Mouse (Mus musculus) CH12.LX (cell line): ENCODE data around the gene Cd164. TPM values are rescaled to one million over a fixed set of nuclear protein-coding genes. Genes with fewer than 3 reads are reported as not detected.
A peak's percentile ranks its signal among the peaks of the same experiment; 100 is the strongest.

Source experiments
- DNase-seq: peaks from one replicate; pipeline ENCODE4 v3.0.0-alpha.2; 2013; ENCODE audit errors: extremely low read depth
- H3K27ac ChIP-seq: 2 replicates; pipeline ENCODE4 v1.5.1; 2012; ENCODE audit warnings: low read depth, mild to moderate bottlenecking, control low read depth, moderate library complexity; ENCODE audit not compliant: insufficient read depth
- H3K27me3 ChIP-seq: replicated peaks from 2 replicates; pipeline ENCODE3; 2012; ENCODE audit warnings: inconsistent platforms
- H3K36me3 ChIP-seq, 2 experiments: replicated peaks in 1 of 2; 2 replicates each; pipeline versions ENCODE3 to v1.6.1; 2012; ENCODE audit warnings: inconsistent platforms in 1 of 2, low read length in 1 of 2, mild to moderate bottlenecking in 1 of 2, mixed read lengths in 1 of 2, moderate library complexity in 1 of 2; ENCODE audit not compliant: control insufficient read depth in 1 of 2, insufficient read depth in 1 of 2
- H3K4me1 ChIP-seq, 2 experiments: 2 replicates each; pipeline ENCODE4 v1.6.1; 2012; ENCODE audit warnings: inconsistent platforms in 1 of 2, moderate library complexity in 1 of 2; ENCODE audit not compliant: insufficient read depth in 2 of 2, control insufficient read depth in 1 of 2
- H3K4me2 ChIP-seq: 2 replicates; pipeline ENCODE4 v1.6.1; 2012; ENCODE audit warnings: low read depth, mild to moderate bottlenecking, control low read depth; ENCODE audit not compliant: poor library complexity, insufficient read depth, severe bottlenecking
- H3K4me3 ChIP-seq, 3 experiments: fragments of 150-350 bp in 1 of 3; sonication (generic) in 1 of 3; replicated peaks in 1 of 3; 2 replicates each; pipeline versions ENCODE3 to v1.5.1; 2011 to 2012; ENCODE audit warnings: low read depth in 2 of 3, low read length in 2 of 3, mild to moderate bottlenecking in 2 of 3, moderate library complexity in 2 of 3, control low read depth in 1 of 3, improper control_type of control experiment in 1 of 3, inconsistent platforms in 1 of 3, mixed read lengths in 1 of 3; ENCODE audit not compliant: poor library complexity in 1 of 3
- H3K79me2 ChIP-seq: replicated peaks from 2 replicates; pipeline ENCODE4 v1.6.1; 2012; ENCODE audit warnings: mild to moderate bottlenecking, moderate library complexity; ENCODE audit not compliant: control insufficient read depth, poor library complexity, insufficient read depth, severe bottlenecking; ENCODE audit errors: extremely low read depth
- H3K9ac ChIP-seq: 2 replicates; pipeline ENCODE4 v1.6.1; 2012; ENCODE audit warnings: low read depth, mild to moderate bottlenecking, control low read depth, moderate library complexity; ENCODE audit not compliant: insufficient read depth
- H3K9me3 ChIP-seq: replicated peaks from 2 replicates; pipeline ENCODE3; 2012; ENCODE audit warnings: low read length, inconsistent platforms, mixed read lengths
- BHLHE40 ChIP-seq: IDR thresholded peaks from 2 replicates; pipeline ENCODE4 v1.6.1; 2011; ENCODE audit warnings: mild to moderate bottlenecking, low read depth, low read length, improper control_type of control experiment
- CHD1 ChIP-seq: IDR thresholded peaks from 2 replicates; pipeline ENCODE4 v1.6.1; 2012; ENCODE audit warnings: low read depth, low read length, improper control_type of control experiment, inconsistent platforms
- CHD2 ChIP-seq: IDR thresholded peaks from 2 replicates; pipeline ENCODE4 v1.6.1; 2011; ENCODE audit warnings: low read length, improper control_type of control experiment
- CTCF ChIP-seq, 2 experiments: IDR thresholded peaks in 1 of 2; conservative IDR thresholded peaks in 1 of 2; 2 replicates each; pipeline ENCODE4 v1.5.1; 2011 to 2012; ENCODE audit warnings: low read depth in 2 of 2, low read length in 2 of 2, improper control_type of control experiment in 1 of 2, inconsistent platforms in 1 of 2, mild to moderate bottlenecking in 1 of 2, moderate library complexity in 1 of 2
- E2F4 ChIP-seq: IDR thresholded peaks from 2 replicates; pipeline ENCODE4 v1.6.1; 2011; ENCODE audit warnings: low read depth, low read length, improper control_type of control experiment; ENCODE audit not compliant: insufficient replicate concordance
- ELF1 ChIP-seq: IDR thresholded peaks from 2 replicates; pipeline ENCODE4 v1.6.1; 2014; ENCODE audit warnings: low read depth, mild to moderate bottlenecking, inconsistent platforms, low read length, improper control_type of control experiment
- ETS1 ChIP-seq: conservative IDR thresholded peaks from 2 replicates; pipeline ENCODE4 v1.6.1; 2012; ENCODE audit warnings: low read depth, mild to moderate bottlenecking, inconsistent platforms, low read length, improper control_type of control experiment, moderate library complexity
- GABPA ChIP-seq: IDR thresholded peaks from 2 replicates; pipeline ENCODE4 v1.6.1; 2012; ENCODE audit warnings: low read depth, low read length, improper control_type of control experiment, inconsistent platforms; ENCODE audit not compliant: insufficient replicate concordance
- HCFC1 ChIP-seq: IDR thresholded peaks from 2 replicates; pipeline ENCODE4 v1.6.1; 2012; ENCODE audit warnings: low read depth, mild to moderate bottlenecking, inconsistent platforms, low read length, improper control_type of control experiment
- IRF4 ChIP-seq: IDR thresholded peaks from 2 replicates; pipeline ENCODE4 v1.6.1; 2014; ENCODE audit warnings: low read depth, mild to moderate bottlenecking, inconsistent platforms, low read length, improper control_type of control experiment
- JUN ChIP-seq: IDR thresholded peaks from 2 replicates; pipeline ENCODE4 v1.6.1; 2011; ENCODE audit warnings: low read depth, mild to moderate bottlenecking, low read length, improper control_type of control experiment, moderate library complexity; ENCODE audit not compliant: insufficient read depth
- JUND ChIP-seq: conservative IDR thresholded peaks from 2 replicates; pipeline ENCODE4 v1.6.1; 2011; ENCODE audit warnings: low read depth, low read length, improper control_type of control experiment
- MAFK ChIP-seq: IDR thresholded peaks from 2 replicates; pipeline ENCODE4 v1.6.1; 2011; ENCODE audit warnings: low read length, improper control_type of control experiment; ENCODE audit not compliant: insufficient replicate concordance
- MAX ChIP-seq: IDR thresholded peaks from 2 replicates; pipeline ENCODE4 v1.6.1; 2011; ENCODE audit warnings: low read length, improper control_type of control experiment
- MAZ ChIP-seq: IDR thresholded peaks from 2 replicates; pipeline ENCODE4 v1.6.1; 2012; ENCODE audit warnings: low read depth, mild to moderate bottlenecking, inconsistent platforms, low read length, improper control_type of control experiment, moderate library complexity
- MEF2A ChIP-seq: IDR thresholded peaks from 2 replicates; pipeline ENCODE4 v1.6.1; 2014; ENCODE audit warnings: low read depth, mild to moderate bottlenecking, inconsistent platforms, low read length, improper control_type of control experiment, borderline replicate concordance
- MXI1 ChIP-seq: IDR thresholded peaks from 2 replicates; pipeline ENCODE4 v1.6.1; 2011; ENCODE audit warnings: mild to moderate bottlenecking, low read depth, low read length, improper control_type of control experiment
- MYC ChIP-seq: IDR thresholded peaks from 2 replicates; pipeline ENCODE4 v1.6.1; 2011; ENCODE audit warnings: low read depth, mild to moderate bottlenecking, improper control_type of control experiment, low read length
- NELFE ChIP-seq: IDR thresholded peaks from 2 replicates; pipeline ENCODE4 v1.6.1; 2011; ENCODE audit warnings: low read depth, low read length, improper control_type of control experiment
- NRF1 ChIP-seq: IDR thresholded peaks from 2 replicates; pipeline ENCODE4 v1.6.1; 2014; ENCODE audit warnings: low read depth, mild to moderate bottlenecking, inconsistent platforms, low read length, improper control_type of control experiment, moderate library complexity
- PAX5 ChIP-seq: IDR thresholded peaks from 2 replicates; pipeline ENCODE4 v1.6.1; 2012; ENCODE audit warnings: low read length, inconsistent platforms, mixed read lengths
- POLR2A ChIP-seq: IDR thresholded peaks from 2 replicates; pipeline ENCODE4 v1.6.1; 2011; ENCODE audit warnings: low read depth, mild to moderate bottlenecking, improper control_type of control experiment, low read length
- RAD21 ChIP-seq: IDR thresholded peaks from 2 replicates; pipeline ENCODE4 v1.6.1; 2011; ENCODE audit warnings: low read depth, mild to moderate bottlenecking, low read length, improper control_type of control experiment, moderate library complexity
- RCOR1 ChIP-seq: conservative IDR thresholded peaks from 2 replicates; pipeline ENCODE4 v1.6.1; 2012; ENCODE audit warnings: low read depth, mild to moderate bottlenecking, inconsistent platforms, low read length, improper control_type of control experiment
- SIN3A ChIP-seq: IDR thresholded peaks from 2 replicates; pipeline ENCODE4 v1.6.1; 2012; ENCODE audit warnings: low read length, improper control_type of control experiment, inconsistent platforms
- SMC3 ChIP-seq: IDR thresholded peaks from 2 replicates; pipeline ENCODE4 v1.6.1; 2011; ENCODE audit warnings: low read depth, low read length, improper control_type of control experiment
- TBP ChIP-seq: conservative IDR thresholded peaks from 2 replicates; pipeline ENCODE4 v1.6.1; 2011; ENCODE audit warnings: low read depth, low read length, improper control_type of control experiment
- TCF12 ChIP-seq: IDR thresholded peaks from 2 replicates; pipeline ENCODE4 v1.6.1; 2014; ENCODE audit warnings: low read depth, mild to moderate bottlenecking, inconsistent platforms, low read length, improper control_type of control experiment
- UBTF ChIP-seq: IDR thresholded peaks from 2 replicates; pipeline ENCODE4 v1.6.1; 2012; ENCODE audit warnings: low read depth, mild to moderate bottlenecking, inconsistent platforms, low read length, improper control_type of control experiment, moderate library complexity
- USF1 ChIP-seq: IDR thresholded peaks from 2 replicates; pipeline ENCODE4 v1.6.1; 2014; ENCODE audit warnings: low read depth, mild to moderate bottlenecking, inconsistent platforms, low read length, improper control_type of control experiment
- USF2 ChIP-seq: conservative IDR thresholded peaks from 2 replicates; pipeline ENCODE4 v1.6.1; 2011; ENCODE audit warnings: low read depth, low read length, improper control_type of control experiment
- ZC3H11A ChIP-seq: IDR thresholded peaks from 2 replicates; pipeline ENCODE4 v1.6.1; 2012; ENCODE audit warnings: low read depth, mild to moderate bottlenecking, inconsistent platforms, low read length, improper control_type of control experiment
- ZKSCAN1 ChIP-seq: IDR thresholded peaks from 2 replicates; pipeline ENCODE4 v1.6.1; 2012; ENCODE audit warnings: low read depth, inconsistent platforms, low read length, improper control_type of control experiment, borderline replicate concordance
- ZMIZ1 ChIP-seq: IDR thresholded peaks from 2 replicates; pipeline ENCODE4 v1.6.1; 2012; ENCODE audit warnings: low read depth, mild to moderate bottlenecking, inconsistent platforms, low read length, improper control_type of control experiment
- ZNF384 ChIP-seq: IDR thresholded peaks from 2 replicates; pipeline ENCODE4 v1.6.1; 2012; ENCODE audit warnings: low read depth, low read length, improper control_type of control experiment, inconsistent platforms
- dilution Hi-C: fragments of 300-500 bp; cut with MboI; formaldehyde crosslinking; loops from 2 replicates; pipeline ENCODE4 v1.14.3; 2020; ENCODE audit warnings: low sequenced_read_pairs; ENCODE audit not compliant: extremely low pct_unique_long_range_greater_than_20kb, extremely low pct_ligation_motif_present
- in situ Hi-C: fragments of 300-500 bp; cut with MboI; formaldehyde crosslinking; loops from 3 replicates; pipeline ENCODE4 v1.14.3; 2019; ENCODE audit warnings: low sequenced_read_pairs, low pct_ligation_motif_present, low pct_unique_long_range_greater_than_20kb, mixed read lengths
- polyA plus RNA-seq: library from polyadenylated mRNA; unstranded; fragments of >175 nt; gene quantifications from 2 replicates; pipeline ENCODE4 v1.2.1, GENCODE M21; 2012; ENCODE audit warnings: low read depth; ENCODE audit not compliant: insufficient read length
- total RNA-seq, 2 experiments: library from RNA; depleted of rRNA; stranded (reverse); fragments of 300-350 nt in 1 of 2; fragments of >200 nt in 1 of 2; gene quantifications; 2 replicates each; pipeline ENCODE4 v1.2.3; 2012 to 2014

Gene Cd164
- total and polyA plus RNA-seq, 3 experiments, result 41.0 to 191 (median 151) TPM

GRCm38 (mm10) chr10:41489708-41490517, 29.3 kb upstream of the Cd164 start, which contains the start of the genes Smpd2 and Ppil6:
TSS of gene Smpd2 (minus strand) at chr10:41490369.
TSS of gene Ppil6 (plus strand) at chr10:41490439.
- peak within 1 kb of the TSS; percentile 69 to 79 (median 69) for H3K4me3 ChIP-seq
- peak within 1 kb of the TSS; percentile 63 for H3K9ac ChIP-seq
- no peaks in the 10 kb centered on the region for H3K79me2 ChIP-seq
- TF ChIP-seq ELF1, result peak; percentile 48; the same call in 1 of the 2 replicates
- TF ChIP-seq MEF2A, result no peak
- TF ChIP-seq TBP, result no peak
- TF ChIP-seq MAZ, result no peak
- no peak for TF ChIP-seq RAD21
- peak; percentile 68 for TF ChIP-seq POLR2A
- no peak for TF ChIP-seq ETS1
- TF ChIP-seq CHD1, result no peak
- peak; percentile 41; the same call in 1 of the 2 replicates for TF ChIP-seq NELFE
- no peak for TF ChIP-seq USF1
- no peak for TF ChIP-seq NRF1
- no peak for TF ChIP-seq MAX
- 0 out of 2 replicates have a peak, but pooled peaks have one; percentile 25 for TF ChIP-seq MYC
- no peak for TF ChIP-seq ZNF384
- TF ChIP-seq TCF12, result no peak; the same call in 1 of the 2 replicates
- TF ChIP-seq CHD2, result no peak
- TF ChIP-seq CTCF (conservative IDR thresholded peaks at IDR 0.05 in 1 of 2, IDR thresholded peaks at IDR 0.05 in 1 of 2; ENCODE audit: low read depth in 2 of 2, low read length in 2 of 2), result no peak
- TF ChIP-seq MAFK, result no peak
- TF ChIP-seq ZC3H11A, result no peak
- no peak for TF ChIP-seq ZMIZ1
- no peak for TF ChIP-seq BHLHE40
- no peak for TF ChIP-seq RCOR1
- no peak for TF ChIP-seq ZKSCAN1
- no peak for TF ChIP-seq IRF4
- TF ChIP-seq MXI1, result peak; percentile 93
- TF ChIP-seq JUN, result no peak
- TF ChIP-seq JUND, result no peak
- TF ChIP-seq E2F4, result no peak
- TF ChIP-seq USF2, result no peak
- TF ChIP-seq GABPA, result no peak
- peak; percentile 40; the same call in 1 of the 2 replicates for TF ChIP-seq HCFC1
- 0 out of 2 replicates have a peak, but pooled peaks have one; percentile 2 for TF ChIP-seq SMC3
- no peak for TF ChIP-seq UBTF
- TF ChIP-seq PAX5, result no peak
- no peak for TF ChIP-seq SIN3A
- peak within 1 kb of the TSS; percentile 92 for H3K4me2 ChIP-seq
- no peaks in the 10 kb centered on the region for H3K27me3 ChIP-seq
- dilution Hi-C loops (no loop called here), in situ Hi-C loops (no loop called here)
- DNase-seq, result peak; percentile 83
- H3K27ac ChIP-seq, result no peak within 1 kb of the TSS
- H3K4me1 ChIP-seq, result peaks cover 4 to 17% of the 10 kb centered on the region in 2 experiments; a peak in 3 of 4 replicates
- H3K9me3 ChIP-seq, result no peaks in the 10 kb centered on the region
- peaks cover 31 to 44% of the 10 kb centered on the region in 2 experiments for H3K36me3 ChIP-seq
